Mouse (Mus musculus): ENCODE data around the gene Src. TPM values are rescaled to one million over a fixed set of nuclear protein-coding genes. Genes with fewer than 3 reads are reported as not detected.

Src gene
- polyA plus RNA-seq, 1 experiment from 2014 or later: 36.6 TPM

GRCm38 (mm10) chr2:157407596-157407995 lies 10.6 kb upstream of the Src start:
- Histone ChIP-seq H3K27ac (ENCODE audit: low read length) (no peak overlapping the region), H3K4me1 (replicated peaks; ENCODE audit: control insufficient read depth, insufficient read depth, low read length) (peaks cover 8% of the 10 kb centered on the region; the same call in 1 of the 2 replicates), H3K9ac (replicated peaks; ENCODE audit: low read depth, low read length) (no peak overlapping the region), H3K36me3 (ENCODE audit: control insufficient read depth, insufficient read depth) (no peaks in the 10 kb centered on the region), H3K9me3 (ENCODE audit: control insufficient read depth, low read length) (no peaks in the 10 kb centered on the region), H3K27me3 (replicated peaks; ENCODE audit: control insufficient read depth, insufficient read depth, low read length) (no peaks in the 10 kb centered on the region), H3K4me2 (ENCODE audit: low read length) (no peak overlapping the region), H3K4me3 (replicated peaks; ENCODE audit: low read length) (no peak overlapping the region)
- 87% methylated on average over 7 of the region's 7 CpGs for whole genome bisulfite sequencing
- ATAC-seq: no peak

GRCm38 (mm10) chr2:157409793-157410533 lies 8.3 kb upstream of the Src start:
- Histone ChIP-seq H3K9me3 (ENCODE audit: control insufficient read depth, low read length) (no peaks in the 10 kb centered on the region), H3K27ac (ENCODE audit: low read length) (0 out of 2 replicates have a peak overlapping the region, but pooled peaks have one; percentile 10), H3K4me3 (replicated peaks; ENCODE audit: low read length) (no peak overlapping the region), H3K4me2 (ENCODE audit: low read length) (no peak overlapping the region), H3K27me3 (replicated peaks; ENCODE audit: control insufficient read depth, insufficient read depth, low read length) (no peaks in the 10 kb centered on the region), H3K4me1 (replicated peaks; ENCODE audit: control insufficient read depth, insufficient read depth, low read length) (peaks cover 8% of the 10 kb centered on the region; the same call in 1 of the 2 replicates), H3K9ac (replicated peaks; ENCODE audit: low read depth, low read length) (no peak overlapping the region), H3K36me3 (ENCODE audit: control insufficient read depth, insufficient read depth) (no peaks in the 10 kb centered on the region)
- 51% methylated on average over 12 of the region's 12 CpGs for WGBS
- no peak for ATAC-seq

GRCm38 (mm10) chr2:157411151-157411693 lies 7.0 kb upstream of the Src start:
- peaks cover 8% of the 10 kb centered on the region; the same call in 1 of the 2 replicates for H3K4me1 ChIP-seq (replicated peaks; ENCODE audit: control insufficient read depth, insufficient read depth, low read length)
- ATAC-seq: no peak
- WGBS: 85% methylated on average over 6 of the region's 6 CpGs

GRCm38 (mm10) chr2:157412497-157412896 lies 5.7 kb upstream of the Src start:
- Histone ChIP-seq H3K4me1 (replicated peaks; ENCODE audit: control insufficient read depth, insufficient read depth, low read length) (peaks cover 8% of the 10 kb centered on the region; the same call in 1 of the 2 replicates), H3K9me3 (ENCODE audit: control insufficient read depth, low read length) (no peaks in the 10 kb centered on the region), H3K9ac (replicated peaks; ENCODE audit: low read depth, low read length) (no peak overlapping the region), H3K4me2 (ENCODE audit: low read length) (no peak overlapping the region), H3K36me3 (ENCODE audit: control insufficient read depth, insufficient read depth) (no peaks in the 10 kb centered on the region), H3K27me3 (replicated peaks; ENCODE audit: control insufficient read depth, insufficient read depth, low read length) (no peaks in the 10 kb centered on the region), H3K4me3 (replicated peaks; ENCODE audit: low read length) (no peak overlapping the region), H3K27ac (ENCODE audit: low read length) (no peak overlapping the region)
- WGBS: 88% methylated on average over 7 of the region's 7 CpGs
- ATAC-seq: no peak

More at GRCm38 (mm10) chr2:157411151-157411693, 7.0 kb upstream of the Src start:
- no peak overlapping the region for H3K4me3 ChIP-seq (replicated peaks; ENCODE audit: low read length)
- H3K9me3 ChIP-seq (ENCODE audit: control insufficient read depth, low read length): no peaks in the 10 kb centered on the region
- H3K9ac ChIP-seq (replicated peaks; ENCODE audit: low read depth, low read length): no peak overlapping the region
- H3K4me2 ChIP-seq (ENCODE audit: low read length): no peak overlapping the region
- H3K27ac ChIP-seq (ENCODE audit: low read length): no peak overlapping the region
- no peaks in the 10 kb centered on the region for H3K27me3 ChIP-seq (replicated peaks; ENCODE audit: control insufficient read depth, insufficient read depth, low read length)
- H3K36me3 ChIP-seq (ENCODE audit: control insufficient read depth, insufficient read depth): no peaks in the 10 kb centered on the region

GRCm38 (mm10) chr2:157417229-157417628 lies 1.0 kb upstream of the Src start:
- Histone ChIP-seq H3K27me3 (replicated peaks; ENCODE audit: control insufficient read depth, insufficient read depth, low read length) (no peaks in the 10 kb centered on the region), H3K27ac (ENCODE audit: low read length) (no peak overlapping the region), H3K4me2 (ENCODE audit: low read length) (no peak overlapping the region), H3K9me3 (ENCODE audit: control insufficient read depth, low read length) (no peaks in the 10 kb centered on the region), H3K4me1 (replicated peaks; ENCODE audit: control insufficient read depth, insufficient read depth, low read length) (0 out of 2 replicates have a peak, but pooled peaks cover 4% of the 10 kb centered on the region), H3K36me3 (ENCODE audit: control insufficient read depth, insufficient read depth) (no peaks in the 10 kb centered on the region), H3K4me3 (replicated peaks; ENCODE audit: low read length) (no peak overlapping the region), H3K9ac (replicated peaks; ENCODE audit: low read depth, low read length) (no peak overlapping the region)
- 61% methylated on average over 6 of the region's 6 CpGs for WGBS
- ATAC-seq: no peak

GRCm38 (mm10) chr2:157418609-157419071 lies 396 bp downstream of the Src start:
- Histone ChIP-seq H3K4me3 (replicated peaks; ENCODE audit: low read length) (no peak overlapping the region), H3K36me3 (ENCODE audit: control insufficient read depth, insufficient read depth) (no peaks in the 10 kb centered on the region), H3K4me1 (replicated peaks; ENCODE audit: control insufficient read depth, insufficient read depth, low read length) (peaks cover 10% of the 10 kb centered on the region), H3K4me2 (ENCODE audit: low read length) (0 out of 2 replicates have a peak overlapping the region, but pooled peaks have one; percentile 17), H3K27ac (ENCODE audit: low read length) (no peak overlapping the region; the same call in 1 of the 2 replicates), H3K9ac (replicated peaks; ENCODE audit: low read depth, low read length) (peak overlapping the region; percentile 41; the same call in 1 of the 2 replicates), H3K9me3 (ENCODE audit: control insufficient read depth, low read length) (no peaks in the 10 kb centered on the region), H3K27me3 (replicated peaks; ENCODE audit: control insufficient read depth, insufficient read depth, low read length) (no peaks in the 10 kb centered on the region)
- 0 out of 2 replicates have a peak, but pooled peaks have one; percentile 38 for ATAC-seq
- whole genome bisulfite sequencing: 3% methylated on average over 7 of the region's 7 CpGs

GRCm38 (mm10) chr2:157419506-157419905 lies 1.3 kb downstream of the Src start:
- Histone ChIP-seq H3K4me3 (replicated peaks; ENCODE audit: low read length) (no peak overlapping the region), H3K9ac (replicated peaks; ENCODE audit: low read depth, low read length) (no peak overlapping the region), H3K36me3 (ENCODE audit: control insufficient read depth, insufficient read depth) (no peaks in the 10 kb centered on the region), H3K9me3 (ENCODE audit: control insufficient read depth, low read length) (no peaks in the 10 kb centered on the region), H3K27ac (ENCODE audit: low read length) (no peak overlapping the region), H3K4me2 (ENCODE audit: low read length) (no peak overlapping the region), H3K27me3 (replicated peaks; ENCODE audit: control insufficient read depth, insufficient read depth, low read length) (no peaks in the 10 kb centered on the region), H3K4me1 (replicated peaks; ENCODE audit: control insufficient read depth, insufficient read depth, low read length) (peaks cover 11% of the 10 kb centered on the region)
- ATAC-seq: no peak

GRCm38 (mm10) chr2:157420404-157420803 lies 2.2 kb downstream of the Src start:
- H3K27ac ChIP-seq (ENCODE audit: low read length): no peak overlapping the region
- peaks cover 19% of the 10 kb centered on the region for H3K4me1 ChIP-seq (replicated peaks; ENCODE audit: control insufficient read depth, insufficient read depth, low read length)
- no peak overlapping the region for H3K4me2 ChIP-seq (ENCODE audit: low read length)
- 86% methylated on average over 4 of the region's 4 CpGs for WGBS
- H3K27me3 ChIP-seq (replicated peaks; ENCODE audit: control insufficient read depth, insufficient read depth, low read length): no peaks in the 10 kb centered on the region
- H3K9me3 ChIP-seq (ENCODE audit: control insufficient read depth, low read length): no peaks in the 10 kb centered on the region
- no peaks in the 10 kb centered on the region for H3K36me3 ChIP-seq (ENCODE audit: control insufficient read depth, insufficient read depth)
- no peak for ATAC-seq
- no peak overlapping the region for H3K4me3 ChIP-seq (replicated peaks; ENCODE audit: low read length)
- H3K9ac ChIP-seq (replicated peaks; ENCODE audit: low read depth, low read length): no peak overlapping the region

- no peaks in the 10 kb centered on the region for H3K27me3 ChIP-seq (replicated peaks; ENCODE audit: control insufficient read depth, insufficient read depth, low read length)
- peaks cover 36% of the 10 kb centered on the region for H3K4me1 ChIP-seq (replicated peaks; ENCODE audit: control insufficient read depth, insufficient read depth, low read length)
- ATAC-seq: no peak
- H3K9ac ChIP-seq (replicated peaks; ENCODE audit: low read depth, low read length): no peak overlapping the region
- no peak overlapping the region for H3K4me2 ChIP-seq (ENCODE audit: low read length)
- no peak overlapping the region for H3K27ac ChIP-seq (ENCODE audit: low read length)
- H3K36me3 ChIP-seq (ENCODE audit: control insufficient read depth, insufficient read depth): no peaks in the 10 kb centered on the region
- H3K9me3 ChIP-seq (ENCODE audit: control insufficient read depth, low read length): no peaks in the 10 kb centered on the region
- no peak overlapping the region for H3K4me3 ChIP-seq (replicated peaks; ENCODE audit: low read length)
- 84% methylated on average over 11 of the region's 11 CpGs for WGBS
These were observed 3.9 kb downstream of the Src start for GRCm38 (mm10) chr2:157422062-157422655.

All from forebrain, embryonic 16.5 days (tissue).